ENCODE assay signal across 9 mouse cellular contexts in the genomic region with DNA sequence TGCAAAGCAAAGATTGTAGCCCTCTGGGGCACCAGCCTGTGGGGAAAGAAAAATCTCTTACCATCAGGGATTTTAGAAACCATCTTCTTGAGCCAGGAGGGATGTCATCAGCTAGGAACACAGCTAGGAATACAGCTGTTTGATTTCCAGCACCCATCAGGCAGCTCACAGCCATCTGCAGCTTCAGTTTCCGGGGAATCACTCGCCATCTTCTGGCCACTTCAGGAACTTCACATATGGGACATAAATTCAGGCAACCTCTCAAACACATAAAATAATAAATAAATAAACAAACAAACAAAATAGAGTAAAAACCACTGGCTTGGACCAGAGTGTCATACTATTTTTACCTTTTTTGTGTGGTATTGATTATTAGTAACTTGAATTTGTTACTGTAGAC. TPM values are rescaled to one million over a fixed set of nuclear protein-coding genes. Genes with fewer than 3 reads are reported as not detected.
DNase-seq lines count a peak whose midpoint lies in the region; ATAC-seq lines count a peak whose summit lies in the region.
"Had no signal": no experiment of that assay in that cellular context is flagged by ENCODE, and none has a peak within 500 bp of the region (broad histone marks: within the 10 kb centered on the region; RNA-seq: fewer than 3 reads in every experiment).

No protein-coding gene starts in this region.

- H3K27ac ChIP-seq in kidney, embryonic 15.5 days, result no peak overlapping the region
- H3K27ac ChIP-seq in liver, embryonic 13.5 days, result no peak overlapping the region
- H3K27ac ChIP-seq: neural tube, embryonic 12.5 days had no signal

- 0 out of 2 replicates have a peak, but pooled peaks cover 11% of the 10 kb centered on the region for H3K4me1 ChIP-seq in kidney, embryonic 15.5 days
- H3K4me1 ChIP-seq in liver, embryonic 13.5 days (replicated peaks), result peaks cover 12% of the 10 kb centered on the region
- H3K4me1 ChIP-seq: neural tube, embryonic 12.5 days had no signal

- no peaks in the 10 kb centered on the region for H3K27me3 ChIP-seq in kidney, embryonic 15.5 days
- H3K27me3 ChIP-seq in liver, embryonic 13.5 days, result no peaks in the 10 kb centered on the region
- H3K27me3 ChIP-seq: neural tube, embryonic 12.5 days had no signal

- no peak overlapping the region for H3K4me3 ChIP-seq in kidney, embryonic 15.5 days (replicated peaks)
- no peak overlapping the region for H3K4me3 ChIP-seq in liver, embryonic 13.5 days (replicated peaks)
- H3K4me3 ChIP-seq: neural tube, embryonic 12.5 days had no signal

- ATAC-seq in kidney, embryonic 15.5 days (replicated peaks; ENCODE audit: low FRiP score), result no peak
- ATAC-seq in liver, embryonic 13.5 days (ENCODE audit: low read depth), result no peak

- no peak overlapping the region for H3K9ac ChIP-seq in kidney, embryonic 15.5 days
- H3K9ac ChIP-seq in liver, embryonic 13.5 days, result no peak overlapping the region
- H3K9ac ChIP-seq: neural tube, embryonic 12.5 days had no signal

- H3K9me3 ChIP-seq in kidney, embryonic 15.5 days (replicated peaks), result no peaks in the 10 kb centered on the region
- H3K9me3 ChIP-seq in liver, embryonic 13.5 days (replicated peaks), result no peaks in the 10 kb centered on the region
- H3K9me3 ChIP-seq: neural tube, embryonic 12.5 days had no signal

- no peaks in the 10 kb centered on the region for H3K36me3 ChIP-seq in kidney, embryonic 15.5 days
- H3K36me3 ChIP-seq in liver, embryonic 13.5 days, result no peaks in the 10 kb centered on the region
- H3K36me3 ChIP-seq: neural tube, embryonic 12.5 days had no signal

- 17% methylated on average over 2 of the region's 2 CpGs for WGBS in kidney, embryonic 15.5 days
- 18% methylated on average over 2 of the region's 2 CpGs for WGBS in liver, embryonic 13.5 days (ENCODE audit: insufficient replicate concordance)

- DNase-seq in adrenal gland, postnatal 14 days, result peak; percentile 62
- no peak for DNase-seq in adrenal gland, postnatal 10 days
- DNase-seq in kidney, adult 9 months, result peak; percentile 64
- peak; percentile 85 for DNase-seq in ZHBTc4 (ENCODE audit: low read depth, low spot score)
- peak; percentile 48 for DNase-seq in liver, embryonic 13.5 days
- DNase-seq in spleen, postnatal 4 days (ENCODE audit: low spot score in 2 of 2), result peak; percentile 64 to 83
- DNase-seq in left cerebral cortex, postnatal 25 days (ENCODE audit: low spot score in 2 of 2), result no peak

- intact Hi-C loops in left cerebral cortex, postnatal 25 days (cut with DNase I), result no loop called here

- H3K4me2 ChIP-seq in kidney, embryonic 15.5 days, result no peak overlapping the region
- H3K4me2 ChIP-seq in liver, embryonic 13.5 days, result no peak overlapping the region
- H3K4me2 ChIP-seq: neural tube, embryonic 12.5 days had no signal

RNA-seq across cellular contexts. Expression of a gene that starts 7.8 kb away (rescaled TPM):
- total RNA-seq in adrenal gland, postnatal 14 days (2021), result 55.0 and 73.5 TPM in 2 replicates
- total RNA-seq in adrenal gland, postnatal 10 days (2021), result 10 to 100 TPM; 55.0 to 76.8 TPM
- polyA plus RNA-seq in kidney, embryonic 15.5 days (2015; fragmentation: Nextera tagmentation; extraction: Ambion mirVana), result 98.5 and 105 TPM in 2 replicates
- polyA plus RNA-seq in liver, embryonic 13.5 days (2015; fragmentation: Nextera tagmentation; extraction: Ambion mirVana), result 38.4 and 44.6 TPM in 2 replicates
- total RNA-seq in left cerebral cortex, postnatal 25 days (2021), result 10 to 100 TPM; 44.9 to 59.3 TPM

RNA-seq across cellular contexts. Expression of a gene that starts 16.8 kb away (rescaled TPM):
- 167 and 224 TPM in 2 replicates for total RNA-seq in adrenal gland, postnatal 14 days (2021)
- 100 to 1,000 TPM; 144 to 193 TPM for total RNA-seq in adrenal gland, postnatal 10 days (2021)
- polyA plus RNA-seq in kidney, embryonic 15.5 days (2015; fragmentation: Nextera tagmentation; extraction: Ambion mirVana), result 605 and 671 TPM in 2 replicates
- polyA plus RNA-seq in liver, embryonic 13.5 days (2015; fragmentation: Nextera tagmentation; extraction: Ambion mirVana), result 320 and 398 TPM in 2 replicates
- 100 to 1,000 TPM; 113 to 117 TPM for total RNA-seq in left cerebral cortex, postnatal 25 days (2021)

Comparison
In these comparisons a context has a peak if more than half of its experiments do, and no peak if none do; other contexts are left out.
1. DNase-seq: peak in adrenal gland, postnatal 14 days (single experiment), kidney, adult 9 months (single experiment), ZHBTc4 (single experiment), liver, embryonic 13.5 days (single experiment) and spleen, postnatal 4 days (2 of 2); none in adrenal gland, postnatal 10 days (single experiment) and left cerebral cortex, postnatal 25 days (0 of 2).